Mouse (Mus musculus): ENCODE data around the gene Slc16a4. TPM values are rescaled to one million over a fixed set of nuclear protein-coding genes. Genes with fewer than 3 reads are reported as not detected.

The Slc16a4 gene
- 12.2 TPM for polyA plus RNA-seq (2014; fragmentation: Illumina TruSeq; extraction: RNeasy Lipid Tissue Mini Kit (QIAGEN cat#74804))

GRCm38 (mm10) chr3:107290764-107291381 lies at the start of gene Slc16a4:
TSS of gene Slc16a4 (plus strand) at chr3:107291230.

GRCm38 (mm10) chr3:107278479-107279269 lies 12.4 kb upstream of the Slc16a4 start, which contains the start of gene Lamtor5:
TSS of gene Lamtor5 (plus strand) at chr3:107278858.

GRCm38 (mm10) chr3:107333381-107334201 lies 42.6 kb downstream of the Slc16a4 start, which contains the start of gene Rbm15:
TSS of gene Rbm15 (minus strand) at chr3:107333673.

Other genes with a start within 250 kb of the Slc16a4 start
- gene Kcna2, start 190.1 kb upstream of the Slc16a4 start, polyA plus RNA-seq (2014; fragmentation: Illumina TruSeq; extraction: RNeasy Lipid Tissue Mini Kit (QIAGEN cat#74804)) = 3.8 TPM
- not detected for gene Kcna10, start 108.2 kb upstream of the Slc16a4 start, polyA plus RNA-seq (2014; fragmentation: Illumina TruSeq; extraction: RNeasy Lipid Tissue Mini Kit (QIAGEN cat#74804))
- not detected for gene Cym, start 69.5 kb upstream of the Slc16a4 start, polyA plus RNA-seq (2014; fragmentation: Illumina TruSeq; extraction: RNeasy Lipid Tissue Mini Kit (QIAGEN cat#74804))
- not detected for gene A630076J17Rik, start 60.6 kb upstream of the Slc16a4 start, polyA plus RNA-seq (2014; fragmentation: Illumina TruSeq; extraction: RNeasy Lipid Tissue Mini Kit (QIAGEN cat#74804))
- gene Prok1, start 51.5 kb upstream of the Slc16a4 start, polyA plus RNA-seq (2014; fragmentation: Illumina TruSeq; extraction: RNeasy Lipid Tissue Mini Kit (QIAGEN cat#74804)) = not detected
- gene Lamtor5, start 12.4 kb upstream of the Slc16a4 start, polyA plus RNA-seq (2014; fragmentation: Illumina TruSeq; extraction: RNeasy Lipid Tissue Mini Kit (QIAGEN cat#74804)) = 150 TPM
- gene Rbm15, start 42.4 kb downstream of the Slc16a4 start, polyA plus RNA-seq (2014; fragmentation: Illumina TruSeq; extraction: RNeasy Lipid Tissue Mini Kit (QIAGEN cat#74804)) = 25.7 TPM
- gene Kcnc4, start 168.3 kb downstream of the Slc16a4 start, polyA plus RNA-seq (2014; fragmentation: Illumina TruSeq; extraction: RNeasy Lipid Tissue Mini Kit (QIAGEN cat#74804)) = not detected
- 1.1 TPM for gene Slc6a17, start 226.8 kb downstream of the Slc16a4 start, polyA plus RNA-seq (2014; fragmentation: Illumina TruSeq; extraction: RNeasy Lipid Tissue Mini Kit (QIAGEN cat#74804))